Mouse (Mus musculus) adrenal gland, adult (tissue): ENCODE measurements around the gene Cdk4.
A peak's percentile ranks its signal among the peaks of the same experiment; 100 is the strongest.
"Not testable (repeated sequence)": the region's sequence is repeated elsewhere in the genome, so short reads cannot be mapped to it uniquely, and the experiment has no call there.

Source experiments
- DNase-seq, 2 experiments: peaks; one replicate each; pipeline ENCODE4 v3.0.0; 2022 to 2023; ENCODE audit warnings: low spot score in 1 of 2; ENCODE audit not compliant: inconsistent age in 2 of 2

Gene Cdk4

DNA sequence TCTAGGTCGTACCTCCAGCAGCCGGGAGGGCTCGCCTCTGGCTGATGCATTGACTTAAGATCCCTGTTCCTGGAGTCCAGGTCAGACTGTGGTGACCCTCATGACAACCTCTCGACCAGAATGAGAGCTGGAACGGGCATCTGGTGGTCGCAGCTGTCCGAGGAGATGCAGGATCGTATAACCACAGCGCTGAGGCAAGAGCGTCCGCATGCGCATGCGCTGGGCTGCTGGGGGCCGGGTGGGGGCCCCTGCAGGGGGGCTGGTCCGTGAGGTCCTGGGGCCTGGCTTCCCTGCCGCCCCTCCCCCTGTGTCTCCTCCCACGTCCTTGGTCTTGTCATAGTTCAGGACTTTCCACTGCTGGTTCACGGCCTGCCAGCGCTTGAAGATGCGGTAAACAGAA, 6.8 kb upstream of the Cdk4 start:
- no peak for DNase-seq

DNA sequence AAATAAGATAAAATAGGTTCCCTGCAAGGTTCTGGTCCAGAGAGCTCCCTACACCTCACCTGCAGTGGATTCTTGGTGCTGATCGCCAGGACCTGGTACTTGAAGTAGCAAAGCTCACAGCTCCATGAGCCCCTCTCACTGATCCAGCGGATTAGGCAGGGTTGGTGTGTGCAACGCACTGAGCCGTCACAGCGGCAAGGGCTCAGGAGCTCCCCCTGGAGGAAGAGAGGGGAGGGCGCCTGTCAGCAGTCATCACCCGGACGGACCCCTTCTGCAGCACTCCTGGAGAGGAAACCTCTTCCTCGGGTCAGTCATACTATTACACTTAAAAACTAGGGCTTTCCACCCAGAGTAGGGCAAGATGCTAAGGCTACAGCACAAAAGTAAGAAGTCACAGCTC, 5.2 kb upstream of the Cdk4 start:
- peak; percentile 82 to 92 for DNase-seq

DNA sequence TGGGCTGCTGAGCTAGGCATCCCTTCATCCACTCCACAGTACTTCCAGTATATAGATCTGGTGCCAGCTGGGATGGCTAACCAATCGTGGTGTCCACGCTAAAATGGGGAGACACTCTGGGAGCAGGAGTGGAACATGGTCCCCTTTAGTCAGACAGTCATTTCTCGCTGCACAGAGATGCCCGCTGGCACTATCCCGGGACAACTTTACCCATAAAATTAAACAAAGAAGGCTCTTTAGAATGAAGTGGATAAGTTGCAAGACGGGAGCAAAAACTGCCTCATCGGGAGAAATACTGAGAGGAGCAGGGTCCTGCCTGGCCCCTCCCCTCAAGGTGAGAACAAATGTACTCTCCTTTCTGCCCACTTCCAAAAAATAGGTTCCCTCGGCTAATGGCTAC, 4.6 kb upstream of the Cdk4 start:
- peak in 1 of 2 experiments; percentile 62 for DNase-seq

DNA sequence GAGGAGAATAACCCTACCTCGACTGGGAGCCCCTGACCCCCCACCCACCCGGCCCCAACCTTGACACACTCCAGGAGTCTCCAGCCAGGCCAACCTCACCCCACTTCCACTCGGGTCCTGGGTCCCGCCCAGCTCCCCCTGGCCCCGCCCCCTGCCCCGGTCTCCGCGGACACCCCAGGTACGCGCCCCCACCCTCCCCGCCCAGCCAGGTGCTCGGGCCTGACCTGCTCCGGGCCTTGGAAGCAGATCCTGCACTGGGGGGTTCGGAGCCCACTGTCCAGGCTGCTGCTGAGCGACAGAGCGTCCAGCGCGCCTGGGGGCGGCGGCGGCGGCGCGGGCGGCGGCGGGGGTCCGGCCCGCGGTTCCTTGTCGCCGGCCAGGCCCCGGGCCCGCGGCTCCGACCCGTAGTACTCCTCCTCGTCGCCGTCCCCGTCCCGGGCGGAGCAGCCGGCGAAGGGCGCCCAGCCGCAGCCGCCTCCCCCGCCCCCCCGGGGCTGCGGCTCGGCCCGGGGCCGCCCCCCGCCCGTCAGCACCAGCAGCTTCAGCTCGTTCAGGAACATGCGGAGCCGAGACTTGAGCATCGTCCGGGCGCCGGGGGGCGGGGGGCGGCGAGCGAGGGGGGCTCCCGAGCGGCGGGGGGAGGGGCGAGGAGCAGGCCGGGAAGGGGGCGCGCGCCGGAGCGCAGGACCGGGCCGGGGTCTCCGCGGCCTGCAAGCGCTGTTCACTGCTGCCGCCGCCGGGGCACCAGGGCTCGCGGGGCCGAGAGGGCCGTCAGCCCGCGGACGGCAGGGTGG, 4.0 kb upstream of the Cdk4 start:
- peak in 1 of 2 experiments; percentile 55 for DNase-seq

DNA sequence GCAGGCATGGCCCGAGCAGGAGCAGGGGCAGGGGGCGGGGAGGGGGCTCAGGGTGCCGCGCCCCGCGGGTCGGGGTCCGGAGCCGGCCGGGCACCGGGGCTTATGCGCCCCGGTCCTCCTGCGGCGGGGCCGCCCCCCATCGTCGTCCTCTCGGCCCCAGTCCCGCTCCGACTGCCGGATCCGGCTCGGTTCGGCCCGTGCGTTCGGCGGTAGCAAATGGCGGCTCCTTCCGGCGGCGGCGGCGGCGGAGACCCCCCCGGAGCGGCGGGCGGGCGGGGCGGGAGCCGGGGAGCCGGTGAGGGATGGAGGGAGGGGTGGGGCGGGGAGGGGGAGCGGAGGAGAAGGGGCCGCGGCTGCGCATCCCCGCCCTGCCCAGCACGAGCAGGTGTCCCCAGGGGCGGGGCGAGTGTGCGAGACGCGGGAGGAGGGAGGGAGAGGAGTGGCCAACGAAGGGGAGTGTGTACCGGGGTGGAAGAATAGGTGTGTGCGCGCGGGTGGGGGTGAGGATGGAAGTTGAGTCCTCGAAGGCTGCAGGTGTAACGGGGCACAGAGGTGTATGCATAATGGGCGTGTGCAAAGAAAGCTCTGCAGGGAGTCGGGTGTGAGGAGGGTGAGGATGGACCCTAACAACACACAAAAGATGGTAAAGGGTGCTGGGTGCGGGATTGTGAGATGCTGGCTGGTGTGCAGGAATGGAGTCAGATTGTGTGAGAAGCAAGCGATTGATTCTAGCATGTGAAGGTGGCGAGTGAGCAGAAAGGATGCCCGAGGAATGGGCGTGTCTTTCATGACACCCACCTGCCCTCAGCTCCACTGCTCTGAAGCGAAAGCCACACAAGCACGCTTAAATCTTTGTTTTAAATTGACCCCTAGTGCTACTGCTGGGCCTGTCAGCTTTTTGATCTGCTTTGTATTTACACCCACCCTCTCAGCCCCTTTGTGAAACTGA, 3.1 kb upstream of the Cdk4 start, which contains the start of gene March9:
March9 (minus strand) TSS at position 217 of the 949 bp plus-strand sequence.
- peak; percentile 87 to 89 for DNase-seq

DNA sequence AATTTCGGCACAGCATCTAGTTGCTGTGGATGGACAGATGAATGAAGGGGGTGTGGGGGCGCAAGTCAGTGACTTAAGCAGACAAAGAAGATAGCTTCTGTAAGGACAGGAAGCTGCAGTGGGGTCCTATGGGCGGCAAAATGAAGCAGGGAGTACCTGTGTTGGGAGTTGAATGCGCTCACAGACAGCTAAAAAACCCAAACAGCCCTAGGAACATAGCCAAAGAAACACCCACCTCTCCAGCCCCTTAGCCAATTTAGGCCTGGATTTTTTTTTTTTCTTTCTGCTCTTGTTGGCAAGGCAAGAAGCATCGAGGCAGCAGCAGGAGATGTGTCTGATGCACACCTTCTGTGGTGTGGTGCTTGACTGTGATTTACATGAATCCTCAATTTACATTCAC, 2.2 kb upstream of the Cdk4 start:
- no peak for DNase-seq

DNA sequence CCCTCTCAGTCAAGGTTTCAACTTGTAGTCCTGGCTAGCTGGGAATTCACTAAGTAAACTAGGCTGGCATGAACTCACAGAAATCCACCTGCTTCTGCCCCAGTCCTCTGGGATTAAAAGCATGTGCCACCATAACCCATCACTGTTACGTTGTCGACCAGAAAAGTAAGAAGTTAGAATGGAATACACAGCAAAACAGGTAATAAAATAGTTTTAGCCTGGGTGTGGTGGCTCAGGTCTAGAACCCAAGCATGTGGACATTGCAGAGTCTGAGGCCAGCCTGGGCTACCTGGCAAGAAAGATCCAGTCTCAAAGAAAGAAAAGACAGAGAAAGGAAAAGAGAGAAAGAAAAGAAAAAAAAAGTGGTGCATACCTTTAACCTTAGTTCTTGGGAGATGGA, 1.8 kb upstream of the Cdk4 start:
- DNase-seq: no peak

DNA sequence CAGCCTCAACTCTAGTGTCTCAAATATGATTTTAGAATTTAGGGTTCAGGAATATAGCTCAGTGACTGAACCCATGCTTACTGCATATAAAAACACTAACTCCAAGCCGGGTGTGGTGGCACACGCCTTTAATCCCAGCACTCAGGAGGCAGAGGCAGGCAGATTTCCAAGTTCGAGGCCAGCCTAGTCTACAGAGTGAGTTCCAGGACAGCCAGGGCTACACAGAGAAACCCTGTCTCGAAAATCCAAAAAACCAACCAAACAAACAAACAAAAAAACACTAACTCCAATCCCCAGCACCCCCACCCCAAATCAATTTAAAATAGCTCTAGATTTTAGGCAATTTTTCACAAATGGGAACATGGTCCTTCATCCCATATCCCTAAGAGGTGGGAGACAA, 1.2 kb upstream of the Cdk4 start:
- peak in 1 of 2 experiments; percentile 44 for DNase-seq

DNA sequence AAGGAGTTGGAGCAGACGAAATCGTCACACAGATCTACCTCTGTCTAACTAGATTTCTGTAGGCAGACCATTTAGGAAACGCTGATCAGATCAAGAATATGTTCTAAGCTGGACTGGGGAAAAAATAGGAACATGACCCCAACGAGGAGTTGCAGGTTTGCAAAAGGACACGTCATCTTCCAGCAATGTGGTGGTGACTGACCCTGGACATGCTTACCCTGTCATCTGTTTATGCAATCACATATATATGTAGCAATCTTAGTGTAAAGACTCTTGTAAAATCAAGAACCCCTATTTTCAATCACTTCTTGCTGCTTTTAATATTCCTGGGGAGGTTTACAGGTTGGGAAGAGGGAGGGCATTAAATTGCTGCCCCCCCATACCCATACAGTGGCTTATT, 831 bp upstream of the Cdk4 start:
- DNase-seq: peak in 1 of 2 experiments; percentile 72

DNA sequence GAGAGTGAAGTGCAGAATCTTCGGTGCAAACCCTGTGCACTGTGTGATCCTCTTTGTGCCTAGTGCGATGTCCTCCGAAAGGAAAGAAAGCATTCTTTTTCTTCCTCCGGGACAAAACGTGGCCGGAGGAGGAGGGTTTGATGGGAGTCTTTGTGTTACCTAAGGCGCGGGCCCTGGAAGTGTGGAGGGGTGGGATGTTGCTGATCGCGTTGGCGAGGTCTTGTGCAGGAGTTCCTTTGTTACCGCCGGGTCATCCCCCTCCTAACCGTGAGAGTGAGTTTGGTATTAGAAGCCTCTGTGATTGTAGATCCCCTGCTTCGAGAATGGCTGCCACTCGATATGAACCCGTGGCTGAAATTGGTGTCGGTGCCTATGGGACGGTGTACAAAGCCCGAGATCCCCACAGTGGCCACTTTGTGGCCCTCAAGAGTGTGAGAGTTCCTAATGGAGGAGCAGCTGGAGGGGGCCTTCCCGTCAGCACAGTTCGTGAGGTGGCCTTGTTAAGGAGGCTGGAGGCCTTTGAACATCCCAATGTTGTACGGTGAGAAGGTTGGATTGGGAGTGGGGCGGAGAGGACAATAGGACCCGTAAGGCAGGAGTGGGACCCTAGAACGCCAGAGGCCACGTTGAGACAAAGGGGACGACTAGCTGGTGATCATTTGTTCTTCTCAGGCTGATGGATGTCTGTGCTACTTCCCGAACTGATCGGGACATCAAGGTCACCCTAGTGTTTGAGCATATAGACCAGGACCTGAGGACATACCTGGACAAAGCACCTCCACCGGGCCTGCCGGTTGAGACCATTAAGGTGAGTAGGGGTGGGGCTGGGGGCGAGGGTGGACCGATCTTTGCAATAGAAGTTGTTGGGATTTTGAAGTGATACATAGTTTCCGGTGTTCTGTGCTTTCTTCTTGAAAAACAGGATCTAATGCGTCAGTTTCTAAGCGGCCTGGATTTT, 858 bp downstream of the Cdk4 start:
- no peak for DNase-seq

DNA sequence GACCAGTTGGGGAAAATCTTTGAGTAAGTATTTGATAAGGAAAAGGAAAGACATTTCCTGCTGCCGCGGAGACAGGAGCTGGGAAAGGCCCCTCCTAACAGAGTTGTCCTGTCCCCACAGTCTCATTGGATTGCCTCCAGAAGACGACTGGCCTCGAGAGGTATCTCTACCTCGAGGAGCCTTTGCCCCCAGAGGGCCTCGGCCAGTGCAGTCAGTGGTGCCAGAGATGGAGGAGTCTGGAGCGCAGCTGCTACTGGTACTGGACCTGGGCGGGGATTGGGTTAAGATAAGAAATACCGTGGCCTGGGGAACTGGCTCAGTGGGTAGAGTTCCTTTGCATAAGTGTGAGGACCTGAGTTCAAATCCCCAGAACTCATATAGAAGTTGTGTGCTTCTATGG, 2.6 kb downstream of the Cdk4 start:
- DNase-seq: no peak

DNA sequence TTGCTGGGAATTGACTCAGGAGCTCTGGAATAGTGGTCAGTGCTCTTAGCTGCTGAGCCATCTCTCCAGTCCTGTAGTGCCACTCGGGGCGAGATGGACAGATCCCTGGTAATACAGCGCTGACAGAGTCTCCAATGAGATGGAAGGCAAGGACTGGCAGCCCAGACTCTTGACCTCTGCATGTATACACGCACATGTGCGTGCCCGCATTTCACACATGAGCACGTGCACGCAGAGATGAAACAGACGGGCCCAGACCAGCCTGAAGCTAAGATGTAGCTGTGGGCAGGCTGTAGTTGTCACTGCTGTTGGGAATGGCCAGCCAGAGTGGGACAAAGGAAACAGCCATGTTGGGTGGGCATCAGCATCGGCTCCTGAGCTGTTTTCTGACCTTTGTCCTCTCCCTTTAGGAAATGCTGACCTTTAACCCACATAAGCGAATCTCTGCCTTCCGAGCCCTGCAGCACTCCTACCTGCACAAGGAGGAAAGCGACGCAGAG, 3.2 kb downstream of the Cdk4 start:
- peak in 1 of 2 experiments; percentile 42 for DNase-seq

DNA sequence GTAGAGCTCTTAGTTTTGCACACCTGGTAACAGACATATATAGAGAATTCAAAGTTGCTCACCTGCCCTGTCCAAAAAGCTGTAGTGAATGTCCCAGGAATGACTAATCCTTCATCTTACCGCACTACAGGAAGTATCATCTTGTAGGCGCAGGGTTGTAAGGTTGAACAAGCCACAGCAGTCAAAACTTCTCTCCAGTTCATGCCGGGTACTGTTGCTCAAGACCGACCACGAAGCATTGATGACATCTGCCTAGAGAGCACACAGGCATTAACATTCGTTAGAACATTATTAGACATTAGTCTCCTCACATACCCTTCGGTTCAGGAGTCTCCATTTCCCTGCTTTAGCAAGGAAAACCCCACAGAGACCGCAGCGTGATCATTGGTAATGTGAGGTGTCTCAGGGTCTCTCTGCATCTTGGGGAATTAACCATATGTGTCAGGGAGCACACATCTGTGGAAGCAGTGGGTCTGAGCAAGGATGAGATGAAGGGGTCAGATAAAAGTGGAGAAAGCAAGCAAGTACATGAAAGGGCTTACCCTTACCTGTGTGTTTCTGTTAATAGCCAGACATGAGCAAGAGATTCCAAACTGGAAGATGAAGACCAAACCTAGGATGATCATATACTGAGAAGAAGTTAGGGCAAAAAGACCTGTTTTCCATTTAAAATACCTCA, 5.2 kb downstream of the Cdk4 start:
- DNase-seq: peak in 1 of 2 experiments; percentile 36

DNA sequence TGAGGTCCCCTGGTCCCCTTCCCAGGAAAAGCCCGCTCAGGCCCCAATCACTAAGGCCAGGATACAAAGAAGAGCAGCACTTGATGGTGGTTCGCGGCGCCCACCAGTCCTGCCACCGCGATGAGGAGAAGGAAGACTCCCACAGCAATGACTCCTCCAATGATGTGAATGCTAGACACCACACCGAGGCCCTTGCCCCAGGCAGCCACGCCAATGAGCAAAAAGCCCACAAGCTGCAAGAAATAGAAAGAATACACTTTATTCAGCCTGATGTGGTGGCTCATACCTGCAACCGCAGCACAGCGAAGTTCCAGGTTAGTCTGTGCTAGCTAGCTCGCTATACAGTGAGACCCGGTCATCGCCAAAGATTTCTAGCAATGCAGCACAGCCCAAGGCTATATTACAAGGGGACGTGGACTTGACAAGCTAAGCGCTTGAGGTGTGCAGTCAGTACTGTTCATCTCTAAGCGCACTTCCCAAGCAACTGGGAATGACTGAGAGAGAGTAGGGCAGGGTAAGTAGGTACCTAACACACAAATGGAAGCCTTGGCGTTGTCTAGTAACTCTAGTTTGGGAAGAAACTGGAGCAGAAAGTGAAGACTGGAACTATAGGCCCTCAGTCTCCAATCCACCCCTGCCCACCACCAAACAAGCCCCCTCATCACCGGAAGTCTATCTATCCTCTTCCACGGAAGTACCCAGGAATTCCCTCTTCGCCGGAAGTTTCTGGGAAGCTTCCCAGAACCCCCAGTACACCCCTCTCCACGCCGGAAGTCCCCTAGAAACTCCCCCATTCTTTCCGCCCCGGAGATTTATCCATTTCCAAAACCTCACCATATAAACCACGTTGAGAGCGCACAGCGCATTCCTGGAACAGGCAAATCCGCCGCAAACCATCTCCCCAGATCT, 6.2 kb downstream of the Cdk4 start:
- no peak for DNase-seq

DNA sequence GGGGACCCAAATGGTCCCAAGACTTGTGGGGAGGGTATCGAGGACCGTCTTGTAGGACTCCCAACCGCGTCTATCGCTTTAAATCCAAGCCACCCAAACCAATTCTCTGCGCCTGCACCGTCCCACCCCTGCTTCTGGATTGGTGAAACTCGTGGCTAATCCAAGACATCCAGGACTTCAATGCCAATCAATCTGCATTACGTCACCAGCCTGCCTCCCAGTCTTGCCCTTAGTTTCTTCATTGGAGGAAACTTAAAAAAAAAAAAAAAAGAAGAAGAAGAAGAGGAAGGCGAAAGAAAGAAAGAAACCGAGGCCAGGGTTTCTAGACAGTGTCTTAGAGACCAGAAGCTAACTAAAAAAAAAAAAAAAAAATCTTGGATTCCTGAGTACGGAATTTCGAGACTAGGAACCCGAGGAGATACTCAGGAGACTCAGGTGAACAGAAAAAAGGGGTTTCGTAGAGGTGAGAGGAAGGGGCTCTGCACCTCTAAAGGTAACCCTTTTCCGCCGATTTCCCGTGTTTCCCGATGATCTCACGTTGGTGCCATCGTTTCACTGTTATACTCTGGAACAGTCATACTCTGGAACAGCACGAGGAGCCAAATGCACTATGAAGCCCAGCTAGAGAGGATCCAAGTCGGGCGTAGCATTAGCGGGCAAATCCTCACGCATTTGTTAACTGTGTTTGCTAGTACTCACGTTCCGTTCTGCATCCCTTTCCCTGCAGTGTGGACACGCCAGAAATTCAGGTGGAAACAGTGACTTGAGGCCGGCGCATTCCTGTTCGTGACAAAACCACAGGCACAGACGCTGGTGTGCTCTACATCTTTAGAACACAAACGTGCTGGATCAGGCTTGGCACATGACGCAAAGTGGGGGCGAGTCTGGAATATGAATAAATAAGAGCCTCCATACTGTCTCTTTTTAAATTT, 7.1 kb downstream of the Cdk4 start, which contains the start of gene Tspan31:
Tspan31 (minus strand) TSS at position 75 of the 932 bp plus-strand sequence.
- peak; percentile 93 to 97 for DNase-seq

DNA sequence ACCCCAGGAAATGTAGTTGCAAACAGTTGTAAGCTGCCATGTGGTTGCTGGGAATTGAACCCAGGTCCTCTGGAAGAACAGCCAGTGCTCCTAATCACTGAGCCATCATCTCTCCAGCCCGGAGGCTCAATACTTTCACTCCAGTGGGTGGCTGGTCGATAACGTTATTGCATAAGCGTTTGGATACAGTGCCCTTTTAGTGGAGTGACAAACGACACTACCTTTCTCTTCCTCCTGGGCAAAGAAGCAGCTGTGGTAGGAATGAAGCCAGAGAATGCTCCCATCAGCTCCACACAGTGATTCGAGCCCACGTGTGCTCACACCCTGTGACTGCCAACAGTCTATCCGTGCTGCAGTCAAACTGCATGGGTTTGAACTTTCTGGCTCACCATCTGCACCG, 7.9 kb downstream of the Cdk4 start:
- DNase-seq: no peak

DNA sequence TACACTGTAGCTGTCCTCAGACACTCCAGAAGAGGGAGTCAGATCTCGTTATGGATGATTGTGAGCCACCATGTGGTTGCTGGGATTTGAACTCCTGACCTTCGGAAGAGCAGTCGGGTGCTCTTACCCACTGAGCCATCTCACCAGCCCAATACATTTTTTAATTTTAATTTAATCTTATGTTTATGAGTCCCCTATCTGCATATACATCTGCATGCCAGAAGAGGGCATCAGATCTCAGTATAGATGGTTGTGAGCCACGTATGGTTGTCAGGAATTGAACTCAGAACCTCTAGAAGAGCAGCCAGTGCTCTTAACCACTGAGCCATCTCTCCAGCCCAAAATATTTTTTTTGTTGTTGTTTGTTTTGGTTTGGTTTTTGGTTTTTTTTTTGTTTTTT, 8.9 kb downstream of the Cdk4 start:
- DNase-seq: not testable (repeated sequence)

DNA sequence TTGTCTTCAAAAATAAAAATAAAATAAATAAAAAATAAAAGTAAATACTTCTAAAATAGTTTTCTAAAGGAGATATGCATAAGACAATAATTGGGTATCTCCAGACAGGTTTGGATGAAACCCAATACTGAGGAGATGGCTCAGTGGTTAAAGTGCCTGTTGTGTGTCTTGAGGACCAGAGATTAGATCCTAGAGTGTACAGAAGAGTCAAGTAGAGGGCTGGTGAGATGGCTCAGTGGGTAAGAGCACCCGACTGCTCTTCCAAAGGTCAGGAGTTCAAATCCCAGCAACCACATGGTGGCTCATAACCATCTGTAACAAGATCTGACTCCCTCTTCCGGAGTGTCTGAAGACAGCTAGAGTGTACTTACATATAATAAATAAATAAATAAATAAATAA, 9.6 kb downstream of the Cdk4 start:
- not testable (repeated sequence) for DNase-seq
